Comparison of ENCODE assay signal across 18 mouse cellular contexts in the genomic region with DNA sequence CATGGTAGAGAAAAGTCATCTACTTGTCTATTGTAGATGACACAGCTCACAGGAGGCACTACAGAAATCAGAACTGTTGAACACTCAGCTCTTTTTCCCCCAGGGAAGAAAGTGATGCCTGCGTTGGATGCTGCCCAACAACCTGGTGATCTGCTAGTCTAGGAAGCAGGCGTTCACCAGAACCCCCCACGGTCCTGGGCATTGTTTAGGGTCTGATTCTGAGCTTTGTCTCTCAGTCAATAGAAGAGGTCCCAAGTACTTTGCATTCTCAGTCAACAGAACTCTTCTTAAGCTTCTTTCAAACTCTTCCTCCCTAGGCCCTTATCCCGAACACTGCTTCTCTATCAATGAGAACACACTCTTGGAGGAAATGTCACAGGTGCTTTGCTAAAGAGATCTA.
"Had no signal": no experiment of that assay in that cellular context is flagged by ENCODE, and none has a peak within 500 bp of the region (broad histone marks: within the 10 kb centered on the region; RNA-seq: fewer than 3 reads in every experiment).

No protein-coding gene starts in this region.

- H3K4me3 ChIP-seq: midbrain, embryonic 10.5 days; midbrain, embryonic 12.5 days; myocyte; neural tube, embryonic 13.5 days; neural tube, embryonic 15.5 days had no signal

- H3K4me1 ChIP-seq: midbrain, embryonic 10.5 days; midbrain, embryonic 12.5 days; neural tube, embryonic 13.5 days had no signal

- H3K9ac ChIP-seq: lung, embryonic 14.5 days; midbrain, embryonic 12.5 days; neural tube, embryonic 13.5 days; neural tube, embryonic 15.5 days had no signal

- H3K27ac ChIP-seq: midbrain, embryonic 10.5 days; midbrain, embryonic 12.5 days; neural tube, embryonic 13.5 days; neural tube, embryonic 15.5 days had no signal

- DNase-seq: lung, adult 18-20 months; lung, embryonic 14.5 days; lung, postnatal 10 days; lung, postnatal 4 days; midbrain, embryonic 14.5 days; retina, postnatal 1 day; right cerebral cortex, adult 18-20 months; right cerebral cortex, postnatal 25 days; right cerebral cortex, postnatal 4 days; spleen, adult 18-20 months; thymus, adult 18-20 months; thymus, postnatal 14 days; thymus, postnatal 36 days had no signal

- H3K36me3 ChIP-seq: midbrain, embryonic 10.5 days; midbrain, embryonic 12.5 days; neural tube, embryonic 13.5 days; neural tube, embryonic 15.5 days had no signal

- H3K9me3 ChIP-seq: midbrain, embryonic 10.5 days; midbrain, embryonic 12.5 days; neural tube, embryonic 13.5 days; neural tube, embryonic 15.5 days had no signal

- H3K27me3 ChIP-seq: midbrain, embryonic 12.5 days; neural tube, embryonic 13.5 days; neural tube, embryonic 15.5 days had no signal
